Mouse (Mus musculus): ENCODE measurements around the gene Acvrl1.
A peak's percentile ranks its signal among the peaks of the same experiment; 100 is the strongest.

Gene Acvrl1

GRCm38 (mm10) chr15:101128181-101129089 lies at the start of gene Acvrl1:
TSS of gene Acvrl1 (plus strand) at chr15:101128522.
- DNase-seq (ENCODE audit: low spot score in 2 of 2) = peak; percentile 80 to 82

- peak; percentile 92 to 93 for DNase-seq (ENCODE audit: low spot score in 2 of 2)
Observed at GRCm38 (mm10) chr15:101078731-101079156, 49.6 kb upstream of the Acvrl1 start.

GRCm38 (mm10) chr15:101080031-101080520 lies 48.2 kb upstream of the Acvrl1 start:
- no peak for DNase-seq (ENCODE audit: low spot score in 2 of 2)

- DNase-seq (ENCODE audit: low spot score in 2 of 2) = peak in 1 of 2 experiments; percentile 60
Observed at GRCm38 (mm10) chr15:101081035-101081548, 47.2 kb upstream of the Acvrl1 start.

GRCm38 (mm10) chr15:101082236-101082635 lies 46.1 kb upstream of the Acvrl1 start:
- no peak for DNase-seq (ENCODE audit: low spot score in 2 of 2)

GRCm38 (mm10) chr15:101084499-101084898 lies 43.8 kb upstream of the Acvrl1 start:
- no peak for DNase-seq (ENCODE audit: low spot score in 2 of 2)

- DNase-seq (ENCODE audit: low spot score in 2 of 2) = no peak
Observed at GRCm38 (mm10) chr15:101086451-101086850, 41.9 kb upstream of the Acvrl1 start.

GRCm38 (mm10) chr15:101086956-101087355 lies 41.4 kb upstream of the Acvrl1 start:
- no peak for DNase-seq (ENCODE audit: low spot score in 2 of 2)

- no peak for DNase-seq (ENCODE audit: low spot score in 2 of 2)
Observed at GRCm38 (mm10) chr15:101088291-101088690, 40.0 kb upstream of the Acvrl1 start.

GRCm38 (mm10) chr15:101091551-101091950 lies 36.8 kb upstream of the Acvrl1 start:
- no peak for DNase-seq (ENCODE audit: low spot score in 2 of 2)

GRCm38 (mm10) chr15:101092121-101092828 lies 36.0 kb upstream of the Acvrl1 start:
- no peak for DNase-seq (ENCODE audit: low spot score in 2 of 2)

GRCm38 (mm10) chr15:101092829-101093648 lies 35.3 kb upstream of the Acvrl1 start:
- peak; percentile 35 to 47 for DNase-seq (ENCODE audit: low spot score in 2 of 2)

GRCm38 (mm10) chr15:101093988-101094387 lies 34.3 kb upstream of the Acvrl1 start:
- no peak for DNase-seq (ENCODE audit: low spot score in 2 of 2)

- no peak for DNase-seq (ENCODE audit: low spot score in 2 of 2)
Observed at GRCm38 (mm10) chr15:101094979-101095378, 33.3 kb upstream of the Acvrl1 start.

- DNase-seq (ENCODE audit: low spot score in 2 of 2) = no peak
Observed at GRCm38 (mm10) chr15:101095392-101095791, 32.9 kb upstream of the Acvrl1 start.

- DNase-seq (ENCODE audit: low spot score in 2 of 2) = no peak
Observed at GRCm38 (mm10) chr15:101097985-101098651, 30.2 kb upstream of the Acvrl1 start.

GRCm38 (mm10) chr15:101100996-101101395 lies 27.3 kb upstream of the Acvrl1 start:
- DNase-seq (ENCODE audit: low spot score in 2 of 2) = no peak

GRCm38 (mm10) chr15:101103605-101104304 lies 24.6 kb upstream of the Acvrl1 start:
- no peak for DNase-seq (ENCODE audit: low spot score in 2 of 2)

- DNase-seq (ENCODE audit: low spot score in 2 of 2) = peak; percentile 73 to 79
Observed at GRCm38 (mm10) chr15:101105496-101105994, 22.8 kb upstream of the Acvrl1 start.

GRCm38 (mm10) chr15:101106011-101106410 lies 22.3 kb upstream of the Acvrl1 start:
- no peak for DNase-seq (ENCODE audit: low spot score in 2 of 2)
